Mouse (Mus musculus) lung, postnatal 0 days (tissue): ENCODE data around the gene Prelid1. TPM values are rescaled to one million over a fixed set of nuclear protein-coding genes. Genes with fewer than 3 reads are reported as not detected.
A peak's percentile ranks its signal among the peaks of the same experiment; 100 is the strongest.

ENCODE experiments used
- ATAC-seq: fragments of 200-750 bp; cut with Nextera tagmentation; 2 replicates; pipeline ENCODE4 v1.8.0; 2017; ENCODE audit warnings: moderate library complexity
- DNase-seq: peaks from one replicate; pipeline ENCODE4 v3.0.0-alpha.2; 2016; ENCODE audit warnings: low spot score
- H3K27ac ChIP-seq: fragments of 300-500 bp; sonication (generic); 2 replicates; pipeline ENCODE4 v1.5.1; 2014; ENCODE audit warnings: antibody characterized with exemption, mild to moderate bottlenecking, low read length, mixed read lengths
- H3K27me3 ChIP-seq: fragments of 300-500 bp; sonication (generic); replicated peaks from 2 replicates; pipeline ENCODE4 v1.6.1; 2014; ENCODE audit warnings: low read length, mixed read lengths; ENCODE audit not compliant: insufficient read depth
- H3K36me3 ChIP-seq: fragments of 300-500 bp; sonication (generic); 2 replicates; pipeline ENCODE4 v1.6.1; 2014; ENCODE audit warnings: low read length, mixed read lengths; ENCODE audit not compliant: insufficient read depth
- H3K4me1 ChIP-seq: fragments of 300-500 bp; sonication (generic); 2 replicates; pipeline ENCODE4 v1.6.1; 2014; ENCODE audit warnings: antibody characterized with exemption, low read depth, low read length, mixed read lengths; ENCODE audit not compliant: insufficient read depth
- H3K4me2 ChIP-seq: fragments of 300-500 bp; sonication (generic); replicated peaks from 2 replicates; pipeline ENCODE4 v1.6.1; 2014; ENCODE audit warnings: low read depth, mild to moderate bottlenecking, low read length, moderate library complexity, mixed read lengths
- H3K4me3 ChIP-seq: fragments of 300-500 bp; sonication (generic); 2 replicates; pipeline ENCODE4 v1.5.1; 2014; ENCODE audit warnings: low read depth, low read length
- H3K9ac ChIP-seq: fragments of 300-500 bp; sonication (generic); replicated peaks from 2 replicates; pipeline ENCODE4 v1.6.1; 2014; ENCODE audit warnings: low read depth, mild to moderate bottlenecking
- H3K9me3 ChIP-seq: fragments of 300-500 bp; sonication (generic); 2 replicates; pipeline ENCODE4 v1.6.1; 2016; ENCODE audit warnings: low read length, mixed read lengths
- CTCF ChIP-seq: IDR thresholded peaks from 2 replicates; pipeline ENCODE4 v1.5.1; 2016; ENCODE audit warnings: antibody characterized with exemption, mild to moderate bottlenecking
- EP300 ChIP-seq: IDR thresholded peaks from 2 replicates; pipeline ENCODE4 v1.6.1; 2016; ENCODE audit warnings: antibody characterized with exemption, mild to moderate bottlenecking, control low read depth
- WGBS: fragments of 180-500 bp; shearing (Covaris S2); extraction: QIAGEN DNeasy Blood & Tissue Kit; methylation state at CpG from one replicate; pipeline ENCODE4 v1.1.7; 2014; 5-methylcytosine and 5-hydroxymethylcytosine counted together
- polyA plus RNA-seq: library from polyadenylated mRNA; unstranded; fragments of >200 nt; fragmentation: Nextera tagmentation; extraction: Ambion mirVana; gene quantifications from 2 replicates; pipeline ENCODE4 v1.2.1, GENCODE M21; 2015

Prelid1 gene
- polyA plus RNA-seq, 1 experiment from 2014 or later = 307 TPM

DNA sequence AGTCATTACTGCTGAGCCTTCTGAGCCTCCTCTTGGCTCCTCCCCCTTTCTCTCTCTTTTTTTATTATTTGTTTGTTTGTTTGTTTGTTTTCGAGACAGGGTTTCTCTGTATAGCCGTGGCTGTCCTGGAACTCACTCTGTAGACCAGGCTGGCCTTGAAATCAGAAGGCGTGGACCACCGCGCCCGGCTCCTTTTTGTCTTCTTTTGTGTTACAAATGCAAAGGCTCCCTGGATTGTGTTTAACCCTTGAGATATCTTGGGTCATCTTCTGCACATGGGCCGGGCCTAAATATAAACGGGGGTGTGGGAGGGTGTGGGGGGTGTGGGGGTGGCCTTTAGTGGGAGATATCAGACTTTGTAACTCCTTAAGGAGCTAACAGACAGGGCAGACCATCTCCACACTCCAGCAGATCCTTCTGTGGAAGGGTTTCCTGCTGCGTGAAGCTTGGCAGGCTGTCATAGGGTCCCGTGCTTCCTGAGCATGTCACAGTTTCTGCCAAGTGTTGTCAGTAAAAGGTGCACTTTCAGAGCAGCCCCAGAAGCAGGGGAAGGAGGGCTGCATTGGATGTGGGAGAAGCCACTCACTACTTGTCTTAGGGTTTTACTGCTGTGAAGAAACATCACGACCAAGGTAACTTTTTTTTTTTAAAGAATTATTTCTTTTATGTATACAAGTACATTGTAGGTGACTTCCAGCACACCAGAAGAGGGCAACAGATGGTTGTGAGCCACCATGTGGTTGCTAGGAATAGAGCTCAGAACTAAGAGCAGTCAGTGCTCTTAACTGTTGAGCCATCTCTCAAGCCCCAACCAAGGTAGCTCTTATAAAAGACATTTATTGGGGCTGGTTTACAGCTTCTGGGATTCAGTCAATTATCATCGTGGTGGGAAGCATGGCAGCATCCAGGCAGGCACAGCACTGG is 18.1 kb downstream of the Prelid1 start:
- no peak for TF ChIP-seq CTCF
- no peak for TF ChIP-seq EP300

DNA sequence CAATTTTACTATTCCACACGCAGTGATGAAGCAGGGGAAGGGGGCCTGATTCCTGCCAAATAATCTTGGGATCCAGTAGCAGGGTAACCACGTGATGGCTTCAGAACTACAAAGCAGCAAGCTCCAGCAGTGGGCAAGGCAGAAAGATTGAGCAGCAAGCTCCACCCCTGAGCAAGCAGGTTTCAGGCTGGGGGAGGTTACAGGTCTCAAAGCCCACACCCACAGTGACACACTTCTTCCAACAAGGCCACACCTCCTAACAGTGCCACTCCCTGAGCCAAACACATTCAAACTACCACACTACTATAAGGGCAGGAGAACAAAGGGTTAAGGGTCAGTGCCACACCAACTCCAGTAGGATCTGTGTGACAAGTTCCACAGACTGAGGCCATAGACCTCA is 19.0 kb downstream of the Prelid1 start:
- Histone ChIP-seq H3K4me1 (no peaks in the 10 kb centered on the region), H3K9me3 (no peaks in the 10 kb centered on the region), H3K4me3 (no peak overlapping the region), H3K9ac (no peak overlapping the region), H3K4me2 (no peak overlapping the region), H3K36me3 (no peaks in the 10 kb centered on the region), H3K27me3 (no peaks in the 10 kb centered on the region), H3K27ac (no peak overlapping the region)
- WGBS = 34% methylated on average over 2 of the region's 2 CpGs
- peak; percentile 38; the same call in 1 of the 2 replicates for ATAC-seq
- DNase-seq = no peak
- TF ChIP-seq EP300 (no peak), CTCF (no peak)

More for the DNA sequence above, 18.1 kb downstream of the Prelid1 start:
- H3K27ac ChIP-seq = no peak overlapping the region
- ATAC-seq = no peak
- H3K9me3 ChIP-seq = no peaks in the 10 kb centered on the region
- WGBS = 61% methylated on average over 12 of the region's 12 CpGs
- H3K27me3 ChIP-seq = no peaks in the 10 kb centered on the region
- H3K9ac ChIP-seq = no peak overlapping the region
- H3K4me1 ChIP-seq = no peaks in the 10 kb centered on the region
- DNase-seq = no peak
- H3K36me3 ChIP-seq = no peaks in the 10 kb centered on the region
- H3K4me3 ChIP-seq = no peak overlapping the region
- no peak overlapping the region for H3K4me2 ChIP-seq

- Histone ChIP-seq H3K4me3 (no peak overlapping the region), H3K27ac (no peak overlapping the region), H3K9me3 (no peaks in the 10 kb centered on the region), H3K4me1 (no peaks in the 10 kb centered on the region), H3K36me3 (peaks cover 23% of the 10 kb centered on the region), H3K9ac (no peak overlapping the region), H3K4me2 (no peak overlapping the region), H3K27me3 (no peaks in the 10 kb centered on the region)
- TF ChIP-seq EP300 = no peak
- TF ChIP-seq CTCF = no peak
- ATAC-seq = no peak
- 34% methylated on average over 11 of the region's 11 CpGs for WGBS
- no peak for DNase-seq
Measured at GRCm38 (mm10) chr13:55342469-55342868, 22.2 kb downstream of the Prelid1 start.

DNA sequence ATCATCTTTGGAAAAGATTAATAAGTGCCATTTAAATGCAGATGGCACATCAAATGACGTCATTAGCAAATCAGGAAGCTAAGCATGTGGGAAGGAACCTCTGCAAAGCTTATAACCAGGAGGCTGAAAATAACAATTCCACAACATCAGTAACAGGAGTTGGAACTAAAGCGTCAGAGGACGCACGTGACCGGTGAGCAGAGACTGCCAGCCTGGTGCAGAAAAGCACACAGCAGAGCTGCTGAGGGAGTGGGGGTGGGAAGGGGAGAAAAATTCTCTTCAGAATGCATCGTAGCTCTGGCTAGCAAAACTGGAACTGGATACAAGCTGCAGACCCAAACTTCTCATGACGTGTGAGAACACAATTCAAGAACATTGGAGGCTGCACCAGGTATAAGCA is 24.0 kb downstream of the Prelid1 start:
- no peak for ATAC-seq
- H3K9me3 ChIP-seq = no peaks in the 10 kb centered on the region
- H3K4me2 ChIP-seq = no peak overlapping the region
- H3K4me1 ChIP-seq = no peaks in the 10 kb centered on the region
- no peak for TF ChIP-seq CTCF
- no peak for TF ChIP-seq EP300
- WGBS = 84% methylated on average over 7 of the region's 7 CpGs
- no peak for DNase-seq
- H3K4me3 ChIP-seq = no peak overlapping the region
- H3K27me3 ChIP-seq = no peaks in the 10 kb centered on the region
- H3K27ac ChIP-seq = no peak overlapping the region
- H3K36me3 ChIP-seq = peaks cover 38% of the 10 kb centered on the region
- no peak overlapping the region for H3K9ac ChIP-seq

DNA sequence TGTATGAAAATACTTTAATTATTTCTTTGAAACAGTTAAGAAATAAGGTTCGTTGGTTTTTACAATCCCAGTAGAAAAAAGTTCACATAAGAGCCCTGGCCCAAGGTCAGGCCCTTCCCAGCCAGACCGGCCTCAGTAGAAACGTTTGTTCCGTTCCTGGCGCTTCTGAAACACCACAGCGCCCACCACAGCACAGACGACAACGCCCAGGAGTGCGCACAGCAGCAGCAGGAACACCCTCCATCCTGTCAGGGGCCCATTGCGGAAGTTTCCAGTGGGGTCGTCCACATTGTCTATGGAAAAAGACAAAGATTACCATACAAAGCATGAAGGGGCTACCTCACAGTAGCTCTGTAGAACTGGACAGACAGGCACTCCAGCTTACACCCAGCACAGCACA is 26.4 kb downstream of the Prelid1 start:
- Histone ChIP-seq H3K4me3 (no peak overlapping the region), H3K27ac (no peak overlapping the region), H3K4me2 (no peak overlapping the region), H3K36me3 (peaks cover 55% of the 10 kb centered on the region), H3K9me3 (no peaks in the 10 kb centered on the region), H3K27me3 (no peaks in the 10 kb centered on the region), H3K9ac (no peak overlapping the region), H3K4me1 (no peaks in the 10 kb centered on the region)
- DNase-seq (no peak), ATAC-seq (no peak)
- TF ChIP-seq EP300 (no peak), CTCF (no peak; the same call in 1 of the 2 replicates)
- WGBS = 72% methylated on average over 11 of the region's 11 CpGs

DNA sequence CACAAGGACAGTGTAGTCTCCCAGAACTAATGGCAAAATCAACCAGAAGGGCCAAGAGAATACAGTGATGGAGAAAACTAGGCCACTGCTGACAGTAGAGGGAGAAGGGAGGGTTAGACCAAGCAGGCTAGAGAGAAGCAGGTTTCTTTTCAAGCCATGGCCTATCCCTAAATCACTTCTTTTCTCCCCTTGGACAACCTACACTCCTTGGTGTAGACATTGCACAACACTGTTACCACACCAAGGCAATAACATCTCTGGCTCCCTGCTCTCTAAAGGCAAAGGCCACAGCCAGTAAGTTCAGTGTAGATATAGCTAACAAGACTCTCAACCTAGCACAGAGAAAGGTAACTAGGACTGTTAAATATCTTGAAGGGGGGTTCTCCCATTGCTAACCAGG is 40.8 kb downstream of the Prelid1 start:
- H3K4me1 ChIP-seq = peaks cover 3% of the 10 kb centered on the region; the same call in 1 of the 2 replicates
- H3K27ac ChIP-seq = no peak overlapping the region
- no peak for ATAC-seq

More for the DNA sequence above, 40.8 kb downstream of the Prelid1 start:
- peak overlapping the region; percentile 84 for H3K4me2 ChIP-seq
- TF ChIP-seq CTCF = no peak
- TF ChIP-seq EP300 = no peak
- peaks cover 5% of the 10 kb centered on the region; the same call in 1 of the 2 replicates for H3K36me3 ChIP-seq
- H3K9ac ChIP-seq = no peak overlapping the region
- no peak for DNase-seq
- H3K4me3 ChIP-seq = no peak overlapping the region
- H3K27me3 ChIP-seq = no peaks in the 10 kb centered on the region
- H3K9me3 ChIP-seq = no peaks in the 10 kb centered on the region
